Mouse (Mus musculus) MEL (cell line): ENCODE data around the gene Olfr19. TPM values are rescaled to one million over a fixed set of nuclear protein-coding genes. Genes with fewer than 3 reads are reported as not detected.

ENCODE experiments used
- DNase-seq: peaks from one replicate; pipeline ENCODE4 v3.0.0; 2011; ENCODE audit warnings: low read depth, low spot score
- H3K27ac ChIP-seq: 2 replicates; pipeline ENCODE4 v1.5.1; 2012; ENCODE audit warnings: low read depth, mild to moderate bottlenecking, control low read depth, low read length, moderate library complexity; ENCODE audit not compliant: control insufficient read depth
- H3K27me3 ChIP-seq, 2 experiments: fragments of 150-350 bp in 1 of 2; sonication (generic) in 1 of 2; 2 replicates each; pipeline ENCODE4 v1.6.1; 2012; ENCODE audit warnings: low read length in 2 of 2, mild to moderate bottlenecking in 2 of 2, improper control_type of control experiment in 1 of 2, moderate library complexity in 1 of 2; ENCODE audit not compliant: insufficient read depth in 2 of 2, control insufficient read depth in 1 of 2
- H3K36me3 ChIP-seq, 2 experiments: 2 replicates each; pipeline ENCODE4 v1.6.1; 2012 to 2014; ENCODE audit warnings: low read length in 2 of 2, improper control_type of control experiment in 1 of 2, inconsistent platforms in 1 of 2, mild to moderate bottlenecking in 1 of 2; ENCODE audit not compliant: insufficient read depth in 2 of 2, control insufficient read depth in 1 of 2
- H3K4me1 ChIP-seq, 2 experiments: fragments of 150-350 bp in 1 of 2; sonication (generic) in 1 of 2; 2 replicates each; pipeline ENCODE4 v1.6.1; 2012; ENCODE audit warnings: low read length in 2 of 2, improper control_type of control experiment in 1 of 2, mild to moderate bottlenecking in 1 of 2; ENCODE audit not compliant: insufficient read depth in 2 of 2, control insufficient read depth in 1 of 2
- H3K4me3 ChIP-seq, 2 experiments: fragments of 150-350 bp in 1 of 2; sonication (generic) in 1 of 2; 2 replicates each; pipeline ENCODE4 v1.5.1; 2012; ENCODE audit warnings: low read depth in 2 of 2, low read length in 2 of 2, mild to moderate bottlenecking in 2 of 2, moderate library complexity in 2 of 2, control low read depth in 1 of 2, improper control_type of control experiment in 1 of 2; ENCODE audit not compliant: control insufficient read depth in 1 of 2, insufficient read depth in 1 of 2
- H3K79me2 ChIP-seq: 2 replicates; pipeline ENCODE4 v1.6.1; 2012; ENCODE audit warnings: mild to moderate bottlenecking, low read length, moderate library complexity; ENCODE audit not compliant: control insufficient read depth, poor library complexity, insufficient read depth
- H3K9ac ChIP-seq: 2 replicates; pipeline ENCODE4 v1.6.1; 2012; ENCODE audit warnings: low read depth, mild to moderate bottlenecking, control low read depth, low read length, moderate library complexity; ENCODE audit not compliant: control insufficient read depth, poor library complexity, severe bottlenecking
- H3K9me3 ChIP-seq: fragments of 150-350 bp; sonication (generic); replicated peaks from 2 replicates; pipeline ENCODE4 v1.6.1; 2012; ENCODE audit warnings: mild to moderate bottlenecking, low read length, improper control_type of control experiment, moderate library complexity; ENCODE audit not compliant: insufficient read depth
- BHLHE40 ChIP-seq: IDR thresholded peaks from 2 replicates; pipeline ENCODE4 v1.6.1; 2012; ENCODE audit warnings: low read depth, mild to moderate bottlenecking, inconsistent platforms, low read length, improper control_type of control experiment, borderline replicate concordance
- CHD2 ChIP-seq: IDR thresholded peaks from 2 replicates; pipeline ENCODE4 v1.6.1; 2011; ENCODE audit warnings: low read length, improper control_type of control experiment
- E2F4 ChIP-seq: IDR thresholded peaks from 2 replicates; pipeline ENCODE4 v1.6.1; 2011; ENCODE audit warnings: low read depth, low read length, improper control_type of control experiment, borderline replicate concordance
- ELF1 ChIP-seq: IDR thresholded peaks from 2 replicates; pipeline ENCODE4 v1.6.1; 2014; ENCODE audit warnings: low read depth, mild to moderate bottlenecking, inconsistent platforms, low read length, improper control_type of control experiment, moderate library complexity
- EP300 ChIP-seq, 2 experiments: IDR thresholded peaks; 2 replicates each; pipeline ENCODE4 v1.6.1; 2011; ENCODE audit warnings: improper control_type of control experiment in 2 of 2, low read length in 2 of 2, low read depth in 1 of 2, mild to moderate bottlenecking in 1 of 2
- GATA1 ChIP-seq: IDR thresholded peaks from 2 replicates; pipeline ENCODE4 v1.6.1; 2011; ENCODE audit warnings: low read depth, low read length, improper control_type of control experiment
- HCFC1 ChIP-seq: IDR thresholded peaks from 2 replicates; pipeline ENCODE4 v1.6.1; 2012; ENCODE audit warnings: low read depth, mild to moderate bottlenecking, inconsistent platforms, low read length, improper control_type of control experiment, moderate library complexity
- JUND ChIP-seq: IDR thresholded peaks from 2 replicates; pipeline ENCODE4 v1.6.1; 2011; ENCODE audit warnings: low read depth, mild to moderate bottlenecking, improper control_type of control experiment, low read length
- MAFK ChIP-seq: IDR thresholded peaks from 2 replicates; pipeline ENCODE4 v1.6.1; 2011; ENCODE audit warnings: low read depth, mild to moderate bottlenecking, low read length, improper control_type of control experiment, borderline replicate concordance
- MAX ChIP-seq: IDR thresholded peaks from 2 replicates; pipeline ENCODE4 v1.6.1; 2011; ENCODE audit warnings: low read length, improper control_type of control experiment
- MXI1 ChIP-seq: IDR thresholded peaks from 2 replicates; pipeline ENCODE4 v1.6.1; 2011; ENCODE audit warnings: mild to moderate bottlenecking, low read depth, low read length, improper control_type of control experiment
- MYB ChIP-seq: IDR thresholded peaks from 2 replicates; pipeline ENCODE4 v1.6.1; 2011; ENCODE audit warnings: mild to moderate bottlenecking, low read depth, low read length, improper control_type of control experiment
- MYC ChIP-seq: IDR thresholded peaks from 2 replicates; pipeline ENCODE4 v1.6.1; 2011; ENCODE audit warnings: low read depth, mild to moderate bottlenecking, low read length, improper control_type of control experiment, moderate library complexity
- POLR2AphosphoS5 ChIP-seq: IDR thresholded peaks from 2 replicates; pipeline ENCODE4 v1.6.1; 2012; ENCODE audit warnings: low read depth, borderline replicate concordance, mild to moderate bottlenecking, inconsistent platforms, low read length, moderate library complexity, mixed read lengths
- RAD21 ChIP-seq: IDR thresholded peaks from 2 replicates; pipeline ENCODE4 v1.6.1; 2011; ENCODE audit warnings: mild to moderate bottlenecking, low read depth, low read length, improper control_type of control experiment
- RCOR1 ChIP-seq: IDR thresholded peaks from 2 replicates; pipeline ENCODE4 v1.6.1; 2012; ENCODE audit warnings: low read depth, mild to moderate bottlenecking, inconsistent platforms, low read length, improper control_type of control experiment
- TAL1 ChIP-seq: IDR thresholded peaks from 2 replicates; pipeline ENCODE4 v1.6.1; 2012; ENCODE audit warnings: mild to moderate bottlenecking, inconsistent platforms, low read length, moderate library complexity, mixed read lengths
- TBP ChIP-seq: IDR thresholded peaks from 2 replicates; pipeline ENCODE4 v1.8.0; 2011; ENCODE audit warnings: low read depth, low read length, improper control_type of control experiment
- TCF12 ChIP-seq: IDR thresholded peaks from 2 replicates; pipeline ENCODE4 v1.6.1; 2014; ENCODE audit warnings: low read depth, mild to moderate bottlenecking, inconsistent platforms, low read length, improper control_type of control experiment, moderate library complexity
- USF2 ChIP-seq, 2 experiments: IDR thresholded peaks; 2 replicates each; pipeline ENCODE4 v1.6.1; 2011 to 2012; ENCODE audit warnings: improper control_type of control experiment in 2 of 2, low read length in 2 of 2, borderline replicate concordance in 1 of 2, inconsistent platforms in 1 of 2, low read depth in 1 of 2, mild to moderate bottlenecking in 1 of 2; ENCODE audit not compliant: insufficient read depth in 1 of 2
- ZMIZ1 ChIP-seq: IDR thresholded peaks from 2 replicates; pipeline ENCODE4 v1.6.1; 2012; ENCODE audit warnings: low read depth, mild to moderate bottlenecking, inconsistent platforms, low read length, improper control_type of control experiment, moderate library complexity
- polyA plus RNA-seq, 2 experiments: library from polyadenylated mRNA; stranded (reverse) in 1 of 2; unstranded in 1 of 2; fragments of >175 nt in 1 of 2; fragments of >200 nt in 1 of 2; gene quantifications; 2 replicates each; pipeline versions ENCODE4 v1.2.1 to v1.2.4; 2012; ENCODE audit warnings: low replicate concordance in 2 of 2, low read depth in 1 of 2; ENCODE audit not compliant: insufficient read length in 2 of 2, insufficient read depth in 1 of 2, missing spikeins in 1 of 2
- total RNA-seq: library from RNA; depleted of rRNA; stranded (reverse); fragments of 300-350 nt; gene quantifications from 2 replicates; pipeline ENCODE4 v1.2.3, GENCODE M21; 2012; rRNA removed

Gene Olfr19
- total and polyA plus RNA-seq, 3 experiments, result not detected

- no peak for TF ChIP-seq HCFC1
- TF ChIP-seq GATA1, result peak; percentile 73
- no peak for TF ChIP-seq MAX
- no peak for TF ChIP-seq JUND
- TF ChIP-seq USF2 (IDR thresholded peaks at IDR 0.05; ENCODE audit: borderline replicate concordance in 1 of 2, insufficient read depth in 1 of 2, low read depth in 1 of 2, low read length in 2 of 2), result no peak
- TF ChIP-seq EP300 (IDR thresholded peaks at IDR 0.05; ENCODE audit: low read depth in 1 of 2, low read length in 2 of 2), result peak; percentile 25 to 52; a peak in 2 of 4 replicates
- TF ChIP-seq ELF1, result no peak
- no peak for TF ChIP-seq MAFK
- no peak for TF ChIP-seq RAD21
- no peak for TF ChIP-seq MYB
Measured at GRCm38 (mm10) chr16:16645148-16645547, 31.1 kb downstream of the Olfr19 start.

GRCm38 (mm10) chr16:16633730-16634129 lies 42.5 kb downstream of the Olfr19 start:
- no peak overlapping the region for H3K27ac ChIP-seq
- no peaks in the 10 kb centered on the region for H3K4me1 ChIP-seq
- no peaks in the 10 kb centered on the region for H3K79me2 ChIP-seq
- no peak for DNase-seq
- H3K27me3 ChIP-seq, result no peaks in the 10 kb centered on the region
- H3K36me3 ChIP-seq, result no peaks in the 10 kb centered on the region
- no peaks in the 10 kb centered on the region for H3K9me3 ChIP-seq
- TF ChIP-seq HCFC1 (no peak), ZMIZ1 (no peak), TAL1 (no peak), TBP (no peak), MXI1 (no peak), TCF12 (no peak), MYC (no peak), E2F4 (no peak), CHD2 (no peak), JUND (no peak), GATA1 (no peak), RCOR1 (no peak), BHLHE40 (no peak), POLR2AphosphoS5 (no peak)
- H3K9ac ChIP-seq, result no peak overlapping the region
- no peak overlapping the region for H3K4me3 ChIP-seq

More at GRCm38 (mm10) chr16:16645148-16645547, 31.1 kb downstream of the Olfr19 start:
- Histone ChIP-seq H3K4me1 (no peaks in the 10 kb centered on the region), H3K36me3 (no peaks in the 10 kb centered on the region), H3K27ac (no peak overlapping the region), H3K79me2 (no peaks in the 10 kb centered on the region), H3K9ac (no peak overlapping the region), H3K9me3 (no peaks in the 10 kb centered on the region), H3K27me3 (no peaks in the 10 kb centered on the region), H3K4me3 (no peak overlapping the region)
- DNase-seq, result peak; percentile 41

Other genes with a start within 250 kb of the Olfr19 start
- gene Fgd4, start 75.9 kb downstream of the Olfr19 start, total RNA-seq, result 10.0 and 20.9 TPM in 2 replicates
- gene Fgd4, start 75.9 kb downstream of the Olfr19 start, polyA plus RNA-seq, result under 1 TPM in 1 of 2 experiments, not detected in 1; 0.03 TPM
- gene Spag6l, start 153.1 kb upstream of the Olfr19 start, total RNA-seq, result not detected in 2 replicates
- not detected for gene Spag6l, start 153.1 kb upstream of the Olfr19 start, polyA plus RNA-seq
- gene Igll1, start 187.6 kb upstream of the Olfr19 start, total RNA-seq, result not detected in 2 replicates
- not detected for gene Igll1, start 187.6 kb upstream of the Olfr19 start, polyA plus RNA-seq
- 49.9 and 50.5 TPM in 2 replicates for gene Top3b, start 194.3 kb upstream of the Olfr19 start, total RNA-seq
- gene Top3b, start 194.3 kb upstream of the Olfr19 start, polyA plus RNA-seq, result 10 to 100 TPM in 1 of 2 experiments, not detected in 1; 93.2 TPM
- gene Vpreb1, start 194.4 kb upstream of the Olfr19 start, total RNA-seq, result not detected in 2 replicates
- gene Vpreb1, start 194.4 kb upstream of the Olfr19 start, polyA plus RNA-seq, result under 1 TPM in 1 of 2 experiments, not detected in 1; 0.33 TPM
- 28.6 and 30.6 TPM in 2 replicates for gene Ppm1f, start 220.1 kb upstream of the Olfr19 start, total RNA-seq
- 10 to 100 TPM in 1 of 2 experiments, not detected in 1; 28.3 TPM for gene Ppm1f, start 220.1 kb upstream of the Olfr19 start, polyA plus RNA-seq